Mouse (Mus musculus) embryonic fibroblast, embryonic 13.5 days (primary cell): ENCODE results near the gene Gadd45b. TPM values are rescaled to one million over a fixed set of nuclear protein-coding genes. Genes with fewer than 3 reads are reported as not detected.

ENCODE experiments used
- H3K27ac ChIP-seq: 2 replicates; pipeline ENCODE4 v1.5.1; 2012; ENCODE audit warnings: low read length, control low read depth, inconsistent platforms; ENCODE audit not compliant: insufficient read depth
- H3K4me1 ChIP-seq: 2 replicates; pipeline ENCODE4 v1.6.1; 2011; ENCODE audit warnings: low read length; ENCODE audit not compliant: control insufficient read depth, insufficient read depth
- H3K4me3 ChIP-seq: 2 replicates; pipeline ENCODE4 v1.5.1; 2011; ENCODE audit warnings: mild to moderate bottlenecking, control low read depth, low read length; ENCODE audit not compliant: insufficient read depth
- CTCF ChIP-seq: IDR thresholded peaks from 2 replicates; pipeline ENCODE4 v1.5.1; 2011; ENCODE audit warnings: mild to moderate bottlenecking, control low read depth, low read length, moderate library complexity, borderline replicate concordance; ENCODE audit not compliant: insufficient read depth
- POLR2A ChIP-seq: IDR thresholded peaks from 2 replicates; pipeline ENCODE4 v1.6.1; 2011; ENCODE audit warnings: low read depth, mild to moderate bottlenecking, control low read depth, low read length, moderate library complexity
- polyA plus RNA-seq: library from polyadenylated mRNA; stranded (reverse); fragments of >200 nt; gene quantifications from 2 replicates; pipeline ENCODE4 v1.2.4, GENCODE M21; 2011; ENCODE audit warnings: low read depth; ENCODE audit not compliant: missing spikeins, insufficient read length

The Gadd45b gene
- polyA plus RNA-seq, 1 experiment, result 45.7 TPM

DNA sequence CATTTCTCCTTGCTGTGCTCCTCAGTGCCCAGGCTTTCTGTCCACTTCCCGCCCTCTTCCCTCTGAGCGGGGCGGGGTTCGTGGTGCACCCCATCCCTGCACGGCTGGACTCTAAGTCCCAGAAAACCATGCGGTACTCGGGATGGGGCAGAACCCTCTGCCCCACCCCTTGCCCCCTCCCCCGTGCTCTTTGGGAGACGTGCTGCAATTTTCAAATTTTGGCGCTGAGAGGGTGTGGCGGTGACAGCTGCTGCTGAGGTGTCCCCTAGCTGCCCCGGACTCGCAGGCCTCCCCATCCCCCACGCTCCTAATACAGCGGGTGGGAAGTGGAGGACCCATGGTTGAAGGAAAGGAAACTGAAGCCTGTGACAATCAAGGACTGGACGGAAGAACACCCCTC, 8.0 kb upstream of the Gadd45b start:
- no peak for TF ChIP-seq POLR2A
- no peak for TF ChIP-seq CTCF
- no peaks in the 10 kb centered on the region for H3K4me1 ChIP-seq
- H3K4me3 ChIP-seq, result no peak overlapping the region
- H3K27ac ChIP-seq, result no peak overlapping the region

DNA sequence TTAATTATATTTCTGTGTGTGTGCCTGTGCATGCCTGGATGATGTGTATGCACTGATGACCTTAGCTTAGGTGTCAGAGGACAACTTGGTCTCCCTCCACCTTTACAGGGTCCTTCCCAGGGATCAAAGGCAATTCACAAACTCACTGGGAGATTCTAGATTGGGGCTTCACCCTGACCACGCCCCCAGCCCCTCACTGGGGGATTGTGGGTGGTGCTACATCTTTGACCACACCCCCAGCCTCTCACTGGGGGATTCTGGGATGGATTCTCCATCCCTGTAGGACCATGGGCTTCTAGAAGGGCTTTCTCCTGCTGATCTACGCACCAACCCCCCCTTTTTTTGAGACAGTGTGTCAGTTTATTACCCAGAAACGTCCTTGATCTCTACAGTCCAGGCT, 4.4 kb upstream of the Gadd45b start:
- no peak for TF ChIP-seq CTCF
- no peak overlapping the region for H3K27ac ChIP-seq
- no peak overlapping the region for H3K4me3 ChIP-seq
- no peaks in the 10 kb centered on the region for H3K4me1 ChIP-seq

DNA sequence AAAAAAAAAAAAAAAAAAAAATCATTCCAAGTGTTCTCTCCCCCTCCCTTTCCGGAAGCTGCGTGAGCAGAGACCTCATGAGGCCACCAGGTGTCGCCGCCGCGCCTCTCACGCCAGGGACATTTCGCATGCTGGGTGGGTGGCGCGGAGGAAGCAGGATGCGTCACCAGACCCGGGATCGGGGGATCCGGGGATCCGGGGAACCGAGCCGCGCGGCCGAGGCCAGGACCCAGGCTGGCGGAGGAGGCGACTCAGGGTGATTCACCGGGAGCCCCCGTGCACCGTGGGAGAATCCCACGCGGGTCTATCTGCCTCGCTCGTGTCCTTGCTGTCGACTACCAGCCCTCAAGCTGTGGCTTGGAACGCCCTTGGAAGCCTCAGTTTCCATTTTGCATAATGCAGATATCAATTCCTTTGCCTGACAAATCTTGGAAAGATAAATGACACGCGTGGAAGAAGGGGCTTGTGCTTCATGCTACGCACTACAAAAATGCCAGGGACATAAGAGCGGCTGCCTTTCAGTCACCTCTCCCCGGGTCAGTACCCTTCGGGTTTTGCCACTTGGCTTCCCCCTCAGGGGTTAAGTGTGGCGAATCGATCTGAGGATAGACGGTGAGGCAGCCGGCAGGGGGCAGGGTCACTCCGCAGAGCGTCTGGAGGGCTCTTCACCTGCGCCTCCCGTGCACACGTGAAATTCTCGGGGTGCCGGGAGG, 1.1 kb upstream of the Gadd45b start:
- H3K4me3 ChIP-seq, result peak overlapping the region; percentile 59
- TF ChIP-seq CTCF (peak; percentile 92), POLR2A (peak; percentile 47; the same call in 1 of the 2 replicates)
- peak overlapping the region; percentile 97 for H3K27ac ChIP-seq
- peaks cover 4% of the 10 kb centered on the region for H3K4me1 ChIP-seq

DNA sequence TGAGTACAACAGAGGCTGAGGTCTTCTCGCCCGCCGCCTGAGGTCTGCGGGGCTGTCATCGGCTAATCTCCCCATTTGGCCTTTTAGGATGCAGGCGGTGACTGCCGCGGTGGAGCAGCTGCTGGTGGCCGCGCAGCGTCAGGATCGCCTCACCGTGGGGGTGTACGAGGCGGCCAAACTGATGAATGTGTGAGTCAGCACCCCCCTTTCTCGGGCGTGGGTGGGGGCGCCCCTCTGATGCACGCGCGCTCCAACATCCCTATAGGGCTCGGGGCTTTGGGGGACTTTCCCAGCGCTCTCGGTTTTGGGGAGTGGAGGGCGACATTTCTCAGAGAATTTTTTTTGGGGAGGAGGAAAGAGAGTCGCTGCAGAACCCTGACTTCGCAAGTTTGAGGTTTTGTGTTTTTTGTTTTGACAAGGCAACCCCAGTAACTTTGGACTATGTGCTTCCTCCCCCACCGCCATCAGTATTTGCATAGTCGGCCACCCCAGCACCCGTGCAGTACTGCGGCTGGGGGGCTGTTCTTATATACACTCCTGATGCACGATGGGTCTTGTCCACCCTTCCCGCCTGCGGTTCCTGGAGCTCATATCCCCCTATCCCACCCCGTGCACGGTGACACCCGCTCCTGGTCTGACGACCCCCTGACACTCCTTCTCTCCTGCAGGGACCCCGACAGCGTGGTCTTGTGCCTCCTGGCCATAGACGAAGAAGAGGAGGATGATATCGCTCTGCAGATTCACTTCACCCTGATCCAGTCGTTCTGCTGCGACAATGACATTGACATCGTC, 684 bp downstream of the Gadd45b start:
- peaks cover 6% of the 10 kb centered on the region for H3K4me1 ChIP-seq
- peak overlapping the region; percentile 69 for H3K27ac ChIP-seq
- H3K4me3 ChIP-seq, result peak overlapping the region; percentile 73
- TF ChIP-seq CTCF (no peak), POLR2A (0 out of 2 replicates have a peak, but pooled peaks have one; percentile 15)

DNA sequence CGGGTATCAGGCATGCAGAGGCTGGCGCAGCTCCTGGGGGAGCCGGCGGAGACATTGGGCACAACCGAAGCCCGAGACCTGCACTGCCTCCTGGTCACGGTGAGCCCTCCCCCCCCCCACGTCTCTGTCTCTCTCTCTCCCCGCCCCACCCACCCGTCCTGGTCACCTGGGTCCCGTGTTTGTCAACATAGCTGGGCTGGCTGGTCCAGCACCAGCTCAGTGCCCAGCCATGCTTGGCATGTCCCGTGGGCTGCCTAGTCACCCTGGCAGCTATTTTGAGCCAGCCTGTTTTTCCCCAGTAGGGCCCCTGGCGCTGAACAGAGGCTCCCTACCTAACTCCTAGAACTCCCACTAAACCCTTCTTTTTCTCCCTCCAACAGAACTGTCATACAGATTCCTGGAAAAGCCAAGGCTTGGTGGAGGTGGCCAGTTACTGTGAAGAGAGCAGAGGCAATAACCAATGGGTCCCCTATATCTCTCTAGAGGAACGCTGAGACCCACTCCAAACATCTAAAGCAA, 1.3 kb downstream of the Gadd45b start:
- Histone ChIP-seq H3K4me3 (peak overlapping the region; percentile 73), H3K4me1 (peaks cover 6% of the 10 kb centered on the region), H3K27ac (peak overlapping the region; percentile 82)
- TF ChIP-seq POLR2A (no peak), CTCF (no peak)

DNA sequence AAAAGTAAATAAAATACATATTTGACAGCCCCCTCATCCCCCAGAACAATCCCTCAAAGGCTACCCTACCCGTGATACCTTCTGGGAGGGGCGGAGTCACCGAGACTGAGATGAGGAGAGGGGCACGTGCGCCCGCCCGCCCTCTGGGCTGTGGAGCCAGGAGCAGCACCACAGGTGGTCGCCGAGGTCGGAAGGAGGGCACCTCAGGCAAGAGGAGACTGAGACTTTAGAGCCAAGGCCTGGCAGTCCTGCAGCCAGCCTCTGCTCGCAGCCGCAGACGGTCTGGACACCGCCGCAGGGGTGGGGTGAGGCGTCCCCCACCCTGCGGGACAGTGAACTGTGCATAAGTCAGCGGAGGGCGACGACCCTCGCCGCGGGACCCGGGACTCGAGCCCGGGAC, 1.8 kb downstream of the Gadd45b start:
- H3K4me3 ChIP-seq, result peak overlapping the region; percentile 73
- peaks cover 7% of the 10 kb centered on the region for H3K4me1 ChIP-seq
- H3K27ac ChIP-seq, result peak overlapping the region; percentile 82
- TF ChIP-seq POLR2A (peak; percentile 13; the same call in 1 of the 2 replicates), CTCF (no peak)

DNA sequence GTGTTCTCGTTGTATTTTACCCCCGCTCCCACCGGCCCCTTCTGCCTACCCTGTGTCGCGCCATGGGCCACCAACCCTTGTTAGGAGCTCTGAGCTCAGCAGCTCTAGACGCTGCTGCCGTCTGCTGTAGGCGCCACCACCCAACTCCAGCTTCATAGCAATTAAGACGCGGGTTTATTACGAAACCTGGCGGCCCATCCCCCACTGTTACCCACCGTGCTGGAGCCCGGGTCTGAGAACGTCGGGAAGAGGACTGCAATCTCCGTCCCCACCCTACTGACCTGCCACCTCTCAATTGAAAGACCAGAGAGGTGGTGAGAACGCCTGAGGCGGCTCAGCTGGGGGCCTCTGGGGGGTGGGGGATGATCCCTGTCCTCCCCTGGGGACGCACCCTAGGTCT, 2.3 kb downstream of the Gadd45b start:
- Histone ChIP-seq H3K27ac (peak overlapping the region; percentile 82), H3K4me1 (peaks cover 12% of the 10 kb centered on the region), H3K4me3 (peak overlapping the region; percentile 73)
- TF ChIP-seq POLR2A (peak; percentile 54), CTCF (no peak)

DNA sequence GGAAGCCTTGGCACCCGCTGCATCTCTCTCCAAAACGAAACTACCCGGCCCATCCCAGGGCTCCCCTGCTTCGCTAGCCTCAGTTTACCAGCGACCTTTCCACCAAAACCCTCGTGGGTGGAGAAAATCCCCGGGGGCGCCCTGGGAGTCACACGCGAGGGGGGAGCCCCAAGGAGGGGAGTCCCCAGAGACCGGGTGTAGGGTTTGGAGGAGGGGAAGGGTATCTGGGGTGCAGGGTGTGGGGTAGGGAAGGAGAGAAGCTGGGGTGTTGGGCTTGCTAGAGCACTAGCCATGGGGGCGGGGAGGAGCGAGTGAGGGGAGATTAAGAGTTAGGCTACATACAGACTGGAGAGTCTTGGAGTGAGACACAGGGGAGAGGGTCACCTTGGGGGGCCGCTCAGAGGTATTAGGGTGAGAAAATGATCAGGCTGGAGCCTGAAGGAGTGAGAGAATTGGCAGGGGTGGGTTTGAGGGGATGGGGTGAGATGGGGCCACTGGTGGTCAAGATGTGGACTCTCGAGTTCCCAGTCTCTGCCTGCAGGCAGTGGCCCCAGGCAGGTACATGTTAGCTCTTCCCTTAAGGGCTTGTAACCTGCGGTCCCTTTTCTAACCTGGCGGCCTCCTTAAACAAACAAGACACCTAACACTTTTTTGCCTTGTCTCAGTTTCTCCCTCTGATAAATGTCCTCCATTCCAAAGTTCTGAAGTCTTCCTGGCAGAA, 3.0 kb downstream of the Gadd45b start:
- Histone ChIP-seq H3K27ac (peak overlapping the region; percentile 82), H3K4me3 (peak overlapping the region; percentile 73), H3K4me1 (peaks cover 18% of the 10 kb centered on the region)
- peak; percentile 10; the same call in 1 of the 2 replicates for TF ChIP-seq POLR2A
- no peak for TF ChIP-seq CTCF

DNA sequence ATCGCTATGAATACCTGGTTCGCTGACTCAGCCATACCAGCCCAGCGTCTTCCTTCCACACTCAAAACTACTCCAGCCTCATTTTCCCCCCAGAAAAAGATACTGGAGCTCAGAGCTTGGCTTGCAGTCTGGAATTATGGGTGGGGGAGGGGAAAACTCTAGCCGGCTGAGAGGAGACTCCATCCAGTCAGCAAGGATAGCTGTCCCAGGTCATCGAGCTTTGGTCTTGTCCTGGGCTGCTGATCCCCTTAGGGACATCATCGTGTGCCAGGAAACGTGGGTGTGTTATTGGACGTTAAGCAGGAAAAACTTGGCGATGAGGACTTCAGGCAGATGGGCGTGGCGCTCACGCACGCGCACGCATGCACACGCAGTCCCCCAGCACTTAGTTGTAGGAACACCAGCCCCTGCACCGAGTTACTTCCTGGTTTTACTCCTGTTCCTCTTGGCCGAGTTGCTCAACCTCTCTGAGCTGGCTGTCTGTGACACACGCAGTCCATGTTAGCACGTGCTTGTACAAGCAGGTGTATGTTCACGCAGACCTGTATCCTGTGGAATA, 3.6 kb downstream of the Gadd45b start:
- Histone ChIP-seq H3K4me3 (no peak overlapping the region), H3K27ac (peak overlapping the region; percentile 82), H3K4me1 (peaks cover 23% of the 10 kb centered on the region)
- TF ChIP-seq CTCF (no peak), POLR2A (peak; percentile 24; the same call in 1 of the 2 replicates)
